Mouse (Mus musculus) brain, embryonic 14.5 days (tissue): ENCODE data around the gene Sh3gl1. TPM values are rescaled to one million over a fixed set of nuclear protein-coding genes. Genes with fewer than 3 reads are reported as not detected.
"Not testable (repeated sequence)": the region's sequence is repeated elsewhere in the genome, so short reads cannot be mapped to it uniquely, and the experiment has no call there.

Source experiments
- DNase-seq: peaks from one replicate; pipeline ENCODE4 v3.0.0-alpha.2; 2011; ENCODE audit warnings: low read depth
- CTCF ChIP-seq: fragments of 200-500 bp; IDR thresholded peaks from 2 replicates; pipeline ENCODE4 v1.5.1; 2012; ENCODE audit warnings: inconsistent platforms, mild to moderate bottlenecking, moderate library complexity, borderline replicate concordance; ENCODE audit not compliant: insufficient read depth, insufficient read length; ENCODE audit errors: extremely low read depth
- POLR2A ChIP-seq: fragments of 200-500 bp; IDR thresholded peaks from 2 replicates; pipeline ENCODE4 v1.6.1; 2012; ENCODE audit warnings: mild to moderate bottlenecking, inconsistent platforms, borderline replicate concordance; ENCODE audit not compliant: poor library complexity, insufficient read depth, insufficient read length, severe bottlenecking; ENCODE audit errors: extremely low read depth
- polyA plus RNA-seq: library from polyadenylated mRNA; depleted of rRNA; stranded (reverse); fragments of >200 nt; gene quantifications from 2 replicates; pipeline ENCODE4 v1.2.3, GENCODE M21; 2012

Gene Sh3gl1
- polyA plus RNA-seq, 1 experiment, result 90.3 TPM

DNA sequence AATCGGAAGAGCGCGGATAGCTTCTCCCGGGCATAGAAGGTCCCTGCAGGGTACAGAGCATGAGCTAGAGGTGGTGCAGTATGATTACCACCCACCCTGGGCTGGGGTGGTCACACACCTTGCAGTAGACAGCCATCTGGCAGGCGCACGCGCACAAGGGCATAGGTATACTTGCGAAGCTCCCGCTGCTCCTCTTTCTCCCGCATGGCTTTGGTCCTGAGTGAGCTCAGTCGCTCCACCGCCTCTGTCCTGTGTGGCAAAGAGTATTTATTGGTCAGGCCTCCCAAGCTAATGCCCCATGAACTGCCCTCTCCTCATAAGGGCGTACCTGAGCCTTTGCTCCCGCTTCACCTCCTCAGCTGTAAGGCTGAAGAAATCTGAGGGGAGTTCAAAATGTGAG lies 32.6 kb upstream of the Sh3gl1 start:
- DNase-seq, result no peak
- TF ChIP-seq CTCF (no peak), POLR2A (no peak)

DNA sequence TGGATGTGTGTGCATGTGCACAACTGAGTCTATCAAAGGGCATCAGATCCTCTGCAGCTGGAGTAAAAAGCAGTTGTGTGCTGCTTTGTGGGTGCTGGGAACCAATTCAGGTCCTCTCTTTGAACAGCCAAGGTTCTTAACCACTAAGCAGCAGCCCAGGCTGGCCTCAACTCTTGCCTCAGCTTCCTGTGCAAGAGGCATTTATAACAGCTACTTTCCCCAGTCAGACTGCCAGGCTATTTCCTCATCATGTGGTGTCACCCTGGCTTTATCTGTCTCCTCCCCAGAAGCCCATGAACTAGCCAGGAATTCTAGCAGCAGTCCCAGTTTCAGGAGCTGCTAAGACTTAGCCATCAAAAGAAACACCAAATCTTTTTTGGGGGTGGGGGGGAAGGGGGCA lies 30.0 kb upstream of the Sh3gl1 start:
- no peak for DNase-seq

GRCm38 (mm10) chr17:56065715-56066114 lies 29.3 kb upstream of the Sh3gl1 start:
- DNase-seq, result not testable (repeated sequence)

More for the DNA sequence above, 30.0 kb upstream of the Sh3gl1 start:
- TF ChIP-seq POLR2A, result no peak
- TF ChIP-seq CTCF, result no peak

DNA sequence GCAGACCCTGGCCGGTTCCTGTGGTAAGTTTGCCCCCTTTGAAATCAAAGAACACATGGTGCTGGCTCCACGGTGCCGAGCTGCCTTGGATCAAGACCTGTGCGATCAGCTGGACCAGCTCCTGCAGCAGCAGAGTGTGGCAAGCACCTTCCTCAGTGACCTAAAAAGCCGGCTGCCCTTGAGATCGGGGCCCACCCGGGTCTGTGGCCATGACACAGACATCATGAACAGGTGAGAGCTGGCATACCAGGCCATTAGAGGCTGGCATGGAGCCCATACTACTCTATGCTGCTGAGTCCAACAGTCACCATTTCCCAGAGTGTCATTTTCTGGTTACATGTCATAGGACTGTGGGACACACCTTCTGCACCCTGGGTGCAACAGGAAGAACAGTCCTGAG lies 25.6 kb upstream of the Sh3gl1 start:
- DNase-seq, result no peak
- TF ChIP-seq POLR2A (no peak), CTCF (no peak)

GRCm38 (mm10) chr17:56057381-56058120 lies 21.1 kb upstream of the Sh3gl1 start:
- TF ChIP-seq POLR2A (no peak), CTCF (no peak)
- DNase-seq, result no peak

- peak; percentile 67 for DNase-seq
- TF ChIP-seq POLR2A (no peak), CTCF (no peak)
Observed at GRCm38 (mm10) chr17:56055945-56056678, 19.7 kb upstream of the Sh3gl1 start.

GRCm38 (mm10) chr17:56054938-56055337 lies 18.5 kb upstream of the Sh3gl1 start:
- TF ChIP-seq CTCF, result no peak
- no peak for TF ChIP-seq POLR2A
- no peak for DNase-seq

GRCm38 (mm10) chr17:56051369-56051768 lies 14.9 kb upstream of the Sh3gl1 start:
- DNase-seq, result no peak
- TF ChIP-seq CTCF, result no peak
- TF ChIP-seq POLR2A, result no peak

DNA sequence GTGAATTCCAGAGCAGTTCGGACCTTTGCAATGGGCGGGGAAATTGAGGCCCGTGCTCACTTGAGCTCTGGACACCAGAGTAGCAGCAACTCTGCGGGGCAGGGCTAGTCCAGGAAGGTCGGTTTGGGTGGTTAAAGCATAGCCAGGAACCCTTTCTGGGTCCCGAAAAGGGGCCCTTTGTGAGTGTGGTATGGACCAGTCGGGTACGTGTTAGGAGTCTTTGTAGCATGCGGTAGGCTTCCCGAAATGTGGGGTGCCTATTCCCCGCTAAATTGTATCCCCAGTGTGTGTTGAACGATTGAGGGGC lies 4.4 kb upstream of the Sh3gl1 start:
- TF ChIP-seq POLR2A (no peak), CTCF (no peak)
- no peak for DNase-seq

DNA sequence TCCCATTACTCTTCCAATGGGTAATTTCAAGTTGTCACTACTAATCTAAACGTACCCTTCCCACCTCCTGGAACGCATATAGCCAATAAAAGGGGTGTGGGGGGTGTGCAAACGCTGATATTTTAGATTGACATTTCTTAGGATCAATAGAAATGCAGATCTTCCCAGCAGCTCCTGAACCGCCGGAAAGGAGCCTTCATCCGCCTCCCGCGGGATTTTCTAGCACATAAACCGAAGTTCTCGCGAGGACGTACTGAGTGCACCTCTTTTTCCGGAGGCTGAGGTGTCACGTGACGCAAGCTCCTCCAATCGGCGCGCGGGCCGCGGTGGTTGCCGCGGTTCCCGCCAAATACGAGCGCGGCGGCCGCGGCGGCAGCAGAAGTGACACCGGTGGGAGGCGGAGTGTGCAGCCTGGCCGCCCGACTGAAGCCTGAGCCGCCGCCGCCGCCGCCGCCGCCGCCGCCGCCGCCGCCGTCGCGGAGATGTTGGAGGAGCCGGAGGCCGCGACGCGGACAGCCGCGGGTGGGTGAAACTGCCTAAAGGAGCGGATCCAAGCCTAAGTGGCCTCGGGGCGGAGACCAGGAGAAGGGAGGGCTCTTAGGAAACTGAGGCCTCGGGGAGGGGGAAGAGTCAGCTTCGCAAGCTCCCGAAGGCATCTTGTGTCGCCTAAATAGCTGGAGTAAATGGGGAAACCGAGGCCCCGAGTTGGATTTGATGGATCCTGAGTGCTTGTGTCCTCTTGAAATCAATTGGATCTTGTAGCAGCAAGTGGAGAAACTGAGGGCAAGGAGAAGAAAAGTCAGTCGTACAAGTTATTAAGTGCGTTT lies 3.8 kb upstream of the Sh3gl1 start, which contains the start of gene Chaf1a:
Gene Chaf1a, plus strand, starts transcription at position 410 of the 827 bp plus-strand sequence.
- peak; percentile 99 for DNase-seq
- TF ChIP-seq CTCF (no peak), POLR2A (peak; percentile 41; the same call in 1 of the 2 replicates)

- TF ChIP-seq CTCF (no peak), POLR2A (no peak)
- no peak for DNase-seq
Observed at GRCm38 (mm10) chr17:56039345-56039744, 2.9 kb upstream of the Sh3gl1 start.

- no peak for DNase-seq
- no peak for TF ChIP-seq CTCF
- TF ChIP-seq POLR2A, result no peak
Observed at GRCm38 (mm10) chr17:56038583-56039261, 2.3 kb upstream of the Sh3gl1 start.

DNA sequence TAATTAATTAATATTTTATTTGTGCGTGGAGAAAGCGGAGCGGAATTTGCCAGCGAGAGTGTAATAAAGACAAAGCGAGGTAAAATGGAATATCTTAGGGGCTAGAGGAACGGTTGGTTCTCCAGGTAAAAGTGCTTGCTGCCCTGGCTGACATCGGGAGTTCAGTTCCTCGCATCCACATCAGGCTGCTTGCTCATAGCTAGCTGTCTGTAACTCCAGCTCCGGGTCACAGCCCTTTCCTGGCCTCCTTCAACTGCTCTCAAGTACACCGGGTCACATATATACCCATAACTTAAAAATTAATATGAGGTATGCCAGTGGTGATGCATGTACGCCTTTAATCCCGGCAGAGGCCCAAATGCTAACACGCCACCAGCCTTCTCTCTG lies 459 bp upstream of the Sh3gl1 start:
- no peak for TF ChIP-seq POLR2A
- TF ChIP-seq CTCF, result no peak
- DNase-seq, result no peak
